Comparison of ENCODE assay signal across 9 mouse cellular contexts in genomic region chr2:163823771-163824170, GRCm38 (mm10). TPM values are rescaled to one million over a fixed set of nuclear protein-coding genes. Genes with fewer than 3 reads are reported as not detected.
DNase-seq lines count a peak whose midpoint lies in the region; ATAC-seq and TF ChIP-seq lines count a peak whose summit lies in the region.
"Had no signal": no experiment of that assay in that cellular context is flagged by ENCODE, and none has a peak within 500 bp of the region (broad histone marks: within the 10 kb centered on the region; RNA-seq: fewer than 3 reads in every experiment).

No protein-coding gene starts in this region.

- H3K27me3 ChIP-seq in hindbrain, embryonic 13.5 days: no peaks in the 10 kb centered on the region
- no peaks in the 10 kb centered on the region for H3K27me3 ChIP-seq in liver, embryonic 14.5 days (ENCODE audit: control insufficient read depth, insufficient read depth, low read length)

- TF ChIP-seq CTCF in liver, embryonic 14.5 days (IDR thresholded peaks at IDR 0.05; ENCODE audit: low read depth): no peak

- no peak overlapping the region for H3K4me3 ChIP-seq in hindbrain, embryonic 13.5 days
- no peak overlapping the region for H3K4me3 ChIP-seq in liver, embryonic 14.5 days (ENCODE audit: insufficient read depth in 1 of 2, low read depth in 2 of 2, low read length in 2 of 2)

- H3K9ac ChIP-seq in hindbrain, embryonic 13.5 days: no peak overlapping the region
- H3K9ac ChIP-seq in liver, embryonic 14.5 days (replicated peaks): no peak overlapping the region

- DNase-seq in adrenal gland, postnatal 10 days: peak; percentile 62
- DNase-seq in adrenal gland, postnatal 25 days: no peak
- DNase-seq in NIH3T3 (ENCODE audit: low read depth): peak; percentile 71
- DNase-seq in liver, embryonic 14.5 days (ENCODE audit: low read depth in 3 of 3, low spot score in 3 of 3): peak in 1 of 3 experiments; percentile 7
- peak; percentile 73 for DNase-seq in testis, postnatal 10 days (ENCODE audit: low spot score)
- no peak for DNase-seq in cerebellum, adult 9-11 months
- no peak for DNase-seq in adrenal gland, adult 8-10 months

- 17% methylated on average over 11 of the region's 11 CpGs for WGBS in hindbrain, embryonic 13.5 days
- 41% methylated on average over 11 of the region's 11 CpGs for whole genome bisulfite sequencing in liver, embryonic 14.5 days (ENCODE audit: insufficient replicate concordance)

- no peaks in the 10 kb centered on the region for H3K36me3 ChIP-seq in hindbrain, embryonic 13.5 days
- H3K36me3 ChIP-seq in liver, embryonic 14.5 days (replicated peaks; ENCODE audit: control insufficient read depth, insufficient read depth, low read depth): no peaks in the 10 kb centered on the region

- H3K27ac ChIP-seq in hindbrain, embryonic 13.5 days: no peak overlapping the region
- no peak overlapping the region for H3K27ac ChIP-seq in liver, embryonic 14.5 days

- 0 out of 2 replicates have a peak, but pooled peaks cover 4% of the 10 kb centered on the region for H3K4me1 ChIP-seq in hindbrain, embryonic 13.5 days (replicated peaks)
- no peaks in the 10 kb centered on the region for H3K4me1 ChIP-seq in liver, embryonic 14.5 days (replicated peaks; ENCODE audit: control insufficient read depth in 2 of 2, insufficient read depth in 2 of 2, low read length in 1 of 2)

- no peaks in the 10 kb centered on the region for H3K9me3 ChIP-seq in hindbrain, embryonic 13.5 days
- H3K9me3 ChIP-seq in liver, embryonic 14.5 days (ENCODE audit: control insufficient read depth, low read length): no peaks in the 10 kb centered on the region

- TF ChIP-seq EP300 in liver, embryonic 14.5 days (IDR thresholded peaks at IDR 0.05; ENCODE audit: low read depth): no peak

- ATAC-seq in hindbrain, embryonic 13.5 days (ENCODE audit: low FRiP score): 0 out of 2 replicates have a peak, but pooled peaks have one; percentile 36
- ATAC-seq in liver, embryonic 14.5 days (ENCODE audit: insufficient read depth): peak; percentile 57; the same call in 1 of the 2 replicates

- H3K4me2 ChIP-seq in hindbrain, embryonic 13.5 days: no peak overlapping the region
- H3K4me2 ChIP-seq in liver, embryonic 14.5 days (ENCODE audit: low read depth): peak overlapping the region; percentile 13; the same call in 1 of the 2 replicates

RNA-seq across cellular contexts. Expression of gene Ccn5, which starts 3.1 kb away (rescaled TPM):
- under 1 TPM in 1 of 2 experiments, not detected in 1; 0.69 TPM for total RNA-seq in adrenal gland, postnatal 10 days (2021)
- not detected in 2 replicates for total RNA-seq in adrenal gland, postnatal 25 days (2021)
- polyA plus RNA-seq in hindbrain, embryonic 13.5 days (2015; fragmentation: Nextera tagmentation; extraction: Ambion mirVana): 0.13 and 0.22 TPM in 2 replicates
- polyA plus RNA-seq in liver, embryonic 14.5 days (2012; rRNA removed): not detected in 2 replicates
- polyA plus RNA-seq in liver, embryonic 14.5 days (2014; fragmentation: Nextera tagmentation; extraction: Ambion mirVana): 0.11 TPM in 1 of 2 replicates, not detected in the other
- total RNA-seq in adrenal gland, adult 8-10 months (2022): 1 to 10 TPM in 1 of 4 experiments, under 1 TPM in 3; 0.38 to 1.7 (median 0.50) TPM
- polyA plus RNA-seq: small intestine, adult 2 months had no signal

RNA-seq across cellular contexts. Expression of gene Kcnk15, which starts 29.7 kb away (rescaled TPM):
- not detected for total RNA-seq in adrenal gland, postnatal 10 days (2021)
- total RNA-seq in adrenal gland, postnatal 25 days (2021): not detected in 2 replicates
- polyA plus RNA-seq in hindbrain, embryonic 13.5 days (2015; fragmentation: Nextera tagmentation; extraction: Ambion mirVana): not detected in 2 replicates
- polyA plus RNA-seq in liver, embryonic 14.5 days (2012; rRNA removed): not detected in 2 replicates
- polyA plus RNA-seq in liver, embryonic 14.5 days (2014; fragmentation: Nextera tagmentation; extraction: Ambion mirVana): not detected in 2 replicates
- not detected for total RNA-seq in adrenal gland, adult 8-10 months (2022)
- polyA plus RNA-seq: small intestine, adult 2 months had no signal

Comparison
In these comparisons a context has a peak if more than half of its experiments do, and no peak if none do; other contexts are left out.
1. DNase-seq: peak in adrenal gland, postnatal 10 days (single experiment), NIH3T3 (single experiment) and testis, postnatal 10 days (single experiment); none in adrenal gland, postnatal 25 days (single experiment), cerebellum, adult 9-11 months (single experiment) and adrenal gland, adult 8-10 months (single experiment).